Mouse (Mus musculus) lung, embryonic 16.5 days (tissue): Measurements from ENCODE around the gene Adra1b. TPM values are rescaled to one million over a fixed set of nuclear protein-coding genes. Genes with fewer than 3 reads are reported as not detected.

Source experiments
- ATAC-seq: fragments of 200-750 bp; cut with Nextera tagmentation; 2 replicates; pipeline ENCODE4 v1.8.0; 2017; ENCODE audit warnings: low read depth, mild to moderate bottlenecking, moderate library complexity
- H3K27ac ChIP-seq: fragments of 300-500 bp; sonication (generic); 2 replicates; pipeline ENCODE4 v1.5.1; 2014; ENCODE audit warnings: mild to moderate bottlenecking, control low read depth, low read length
- H3K27me3 ChIP-seq: fragments of 300-500 bp; sonication (generic); 2 replicates; pipeline ENCODE4 v1.6.1; 2014; ENCODE audit warnings: low read depth, low read length, mixed read lengths; ENCODE audit not compliant: control insufficient read depth, insufficient read depth
- H3K36me3 ChIP-seq: fragments of 300-500 bp; sonication (generic); 2 replicates; pipeline ENCODE4 v1.6.1; 2014; ENCODE audit warnings: low read length; ENCODE audit not compliant: control insufficient read depth, insufficient read depth
- H3K4me1 ChIP-seq: fragments of 300-500 bp; sonication (generic); replicated peaks from 2 replicates; pipeline ENCODE4 v1.6.1; 2014; ENCODE audit warnings: low read length, mixed read lengths; ENCODE audit not compliant: control insufficient read depth, insufficient read depth
- H3K4me2 ChIP-seq: fragments of 300-500 bp; sonication (generic); 2 replicates; pipeline ENCODE4 v1.6.1; 2014; ENCODE audit warnings: low read depth, low read length, control low read depth
- H3K4me3 ChIP-seq: fragments of 300-500 bp; sonication (generic); 2 replicates; pipeline ENCODE4 v1.5.1; 2014; ENCODE audit warnings: mild to moderate bottlenecking, low read length, control low read depth
- H3K9ac ChIP-seq: fragments of 300-500 bp; sonication (generic); 2 replicates; pipeline ENCODE4 v1.6.1; 2014; ENCODE audit warnings: low read length, control low read depth
- H3K9me3 ChIP-seq: fragments of 300-500 bp; sonication (generic); 2 replicates; pipeline ENCODE4 v1.6.1; 2016; ENCODE audit warnings: low read length; ENCODE audit not compliant: control insufficient read depth
- WGBS: fragments of 180-500 bp; shearing (Covaris S2); extraction: QIAGEN DNeasy Blood & Tissue Kit; methylation state at CpG from one replicate; pipeline ENCODE4 v1.1.7; 2014; 5-methylcytosine and 5-hydroxymethylcytosine counted together
- polyA plus RNA-seq: library from polyadenylated mRNA; unstranded; fragments of >200 nt; fragmentation: Nextera tagmentation; extraction: Ambion mirVana; gene quantifications from 2 replicates; pipeline ENCODE4 v1.2.1, GENCODE M21; 2015

Gene Adra1b
- polyA plus RNA-seq, 1 experiment from 2014 or later, result 3.6 TPM

DNA sequence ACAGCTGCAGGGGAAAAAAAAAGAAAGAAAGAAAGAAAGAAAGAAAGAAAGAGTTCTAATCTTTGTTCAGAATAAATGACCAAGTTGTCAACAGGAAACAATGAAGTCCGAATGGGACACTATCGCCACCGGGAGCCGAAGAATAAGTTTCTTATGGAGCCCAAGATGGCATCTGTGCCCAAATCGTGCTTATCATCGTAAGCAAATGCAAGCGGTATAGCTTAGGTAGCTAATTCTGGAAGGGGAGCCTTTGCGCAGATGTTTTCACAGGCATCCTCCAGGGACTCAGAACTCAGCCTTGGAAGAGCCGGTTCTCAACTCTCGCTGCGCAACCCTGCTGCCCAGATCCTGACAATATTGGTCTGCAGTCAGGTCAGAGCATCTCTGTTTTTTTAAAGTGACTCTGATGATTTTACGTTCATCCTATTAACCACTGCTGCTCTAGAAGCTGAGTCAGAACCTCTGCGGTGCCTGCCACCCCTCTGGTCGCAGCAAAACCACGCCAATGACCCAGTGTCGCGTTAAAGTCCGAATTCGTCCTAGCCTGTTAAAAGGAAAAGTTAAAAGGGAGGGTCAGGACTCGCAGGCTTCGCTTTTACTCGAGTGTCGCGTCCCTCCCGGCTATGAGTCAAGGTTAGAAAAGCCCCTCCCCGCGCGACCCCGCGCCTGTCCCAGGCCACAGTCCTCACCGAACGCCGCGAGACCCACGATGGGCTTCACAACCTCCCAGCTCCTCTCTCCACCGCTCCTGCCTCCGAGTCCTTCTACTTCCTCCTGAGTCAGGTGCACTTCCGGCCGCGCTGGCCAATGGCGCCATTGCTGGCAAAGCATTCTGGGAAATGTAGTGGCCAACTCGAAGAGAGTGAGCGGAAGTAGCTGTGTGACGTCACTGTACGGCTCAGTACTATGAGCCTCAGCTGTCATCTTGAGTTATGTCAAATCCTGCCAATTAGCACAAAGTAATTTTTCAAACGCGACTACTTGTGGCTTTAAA, 153.5 kb downstream of the Adra1b start, which contains the start of gene Ttc1:
Ttc1 (minus strand) TSS at position 776 of the 994 bp plus-strand sequence.
- H3K36me3 ChIP-seq, result peaks cover 2% of the 10 kb centered on the region; the same call in 1 of the 2 replicates
- H3K9ac ChIP-seq, result peak within 1 kb of the TSS; percentile 77
- H3K4me1 ChIP-seq, result peaks cover 9% of the 10 kb centered on the region
- no peaks in the 10 kb centered on the region for H3K27me3 ChIP-seq
- H3K27ac ChIP-seq, result peak within 1 kb of the TSS; percentile 32
- peak within 1 kb of the TSS; percentile 72 for H3K4me3 ChIP-seq
- WGBS, result 3% methylated on average over 47 of the region's 47 CpGs
- peak within 1 kb of the TSS; percentile 74 for H3K4me2 ChIP-seq
- peak; percentile 98 for ATAC-seq
- no peaks in the 10 kb centered on the region for H3K9me3 ChIP-seq

DNA sequence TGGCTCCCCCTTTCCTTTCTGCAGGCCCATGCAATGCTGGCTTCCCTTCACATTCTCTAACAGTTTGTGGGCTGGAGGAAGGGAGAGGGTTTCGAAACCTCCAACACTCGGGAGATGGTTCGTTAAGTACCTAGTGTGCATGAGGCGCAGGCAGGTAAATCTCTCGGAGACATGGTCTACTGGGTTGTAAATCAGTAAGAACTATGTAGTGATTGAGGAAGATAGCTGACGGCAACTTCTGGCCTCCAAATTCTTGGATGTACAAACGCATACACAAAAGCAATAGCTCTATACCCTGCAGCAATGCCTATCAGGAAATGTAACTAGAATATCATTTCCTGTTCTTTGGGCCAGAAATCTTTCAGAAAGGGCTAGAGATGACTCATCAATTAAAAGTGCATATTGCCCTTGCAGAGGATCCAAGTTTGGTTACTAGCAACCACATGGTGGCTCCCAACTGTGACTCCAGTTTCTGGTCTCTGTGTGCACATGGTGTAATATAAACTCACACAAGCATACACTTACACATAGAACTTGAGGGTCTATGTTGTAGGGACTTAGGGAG, 172.2 kb downstream of the Adra1b start:
- Histone ChIP-seq H3K27ac (no peak overlapping the region), H3K36me3 (peaks cover 27% of the 10 kb centered on the region)
- ATAC-seq, result no peak

DNA sequence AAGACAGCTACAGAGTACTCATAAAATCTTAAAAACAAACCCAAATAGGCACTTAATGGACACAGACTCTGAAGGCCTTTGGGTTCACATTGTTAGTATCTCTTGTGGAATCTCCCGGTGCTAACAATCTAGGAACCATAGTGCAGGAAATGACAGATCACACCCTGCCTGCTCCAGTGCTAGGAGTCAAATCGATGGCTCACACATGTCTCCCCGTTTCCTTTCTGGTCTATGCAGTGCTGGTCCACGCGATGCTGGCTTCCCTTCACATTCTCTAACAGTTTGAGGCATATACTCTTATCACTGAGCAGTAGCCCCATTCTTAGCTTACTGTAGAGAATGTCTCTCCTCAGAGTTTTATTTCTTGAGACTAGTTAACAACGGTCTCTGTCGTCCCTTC, 173.2 kb downstream of the Adra1b start:
- WGBS, result 58% methylated on average over 7 of the region's 7 CpGs
- H3K4me2 ChIP-seq, result no peak overlapping the region
- H3K4me1 ChIP-seq, result no peaks in the 10 kb centered on the region
- no peak for ATAC-seq
- H3K9me3 ChIP-seq, result no peaks in the 10 kb centered on the region
- no peak overlapping the region for H3K27ac ChIP-seq
- H3K36me3 ChIP-seq, result peaks cover 23% of the 10 kb centered on the region
- H3K9ac ChIP-seq, result no peak overlapping the region
- no peaks in the 10 kb centered on the region for H3K27me3 ChIP-seq
- no peak overlapping the region for H3K4me3 ChIP-seq

More for the DNA sequence above, 172.2 kb downstream of the Adra1b start:
- no peak overlapping the region for H3K4me3 ChIP-seq
- WGBS, result 79% methylated on average over 7 of the region's 7 CpGs
- H3K4me2 ChIP-seq, result no peak overlapping the region
- no peaks in the 10 kb centered on the region for H3K9me3 ChIP-seq
- H3K27me3 ChIP-seq, result no peaks in the 10 kb centered on the region
- H3K4me1 ChIP-seq, result no peaks in the 10 kb centered on the region
- no peak overlapping the region for H3K9ac ChIP-seq

Other genes with a start within 250 kb of the Adra1b start
- 11.6 and 13.3 TPM in 2 replicates for gene Pwwp2a, start 219.2 kb downstream of the Adra1b start, polyA plus RNA-seq
- 57.9 and 64.6 TPM in 2 replicates for gene Ttc1, start 153.2 kb downstream of the Adra1b start, polyA plus RNA-seq